Mouse (Mus musculus): ENCODE data around the gene Nkx2-2.

GRCm38 (mm10) chr2:147192731-147193130 lies 1.3 kb downstream of the Nkx2-2 start:
- TF ChIP-seq CTCF (IDR thresholded peaks at IDR 0.05; ENCODE audit: low read depth, low read length) (no peak), POLR2A (IDR thresholded peaks at IDR 0.05; ENCODE audit: extremely low read depth, insufficient read depth, low read length) (no peak)
